Mouse (Mus musculus) midbrain, embryonic 12.5 days (tissue): ENCODE data around the gene Cnpy2. TPM values are rescaled to one million over a fixed set of nuclear protein-coding genes. Genes with fewer than 3 reads are reported as not detected.

Source experiments
- ATAC-seq: fragments of 200-750 bp; cut with Nextera tagmentation; 2 replicates; pipeline ENCODE4 v1.8.0; 2017; ENCODE audit warnings: low read depth, moderate TSS enrichment, moderate library complexity; ENCODE audit not compliant: low FRiP score
- H3K27ac ChIP-seq: fragments of 300-500 bp; sonication (generic); replicated peaks from 2 replicates; pipeline ENCODE4 v1.5.1; 2016; ENCODE audit warnings: mild to moderate bottlenecking
- H3K27me3 ChIP-seq: fragments of 300-500 bp; sonication (generic); 2 replicates; pipeline ENCODE4 v1.6.1; 2016; ENCODE audit warnings: mild to moderate bottlenecking
- H3K36me3 ChIP-seq: fragments of 300-500 bp; sonication (generic); 2 replicates; pipeline ENCODE4 v1.6.1; 2016
- H3K4me1 ChIP-seq: fragments of 300-500 bp; sonication (generic); 2 replicates; pipeline ENCODE4 v1.6.1; 2016
- H3K4me2 ChIP-seq: fragments of 300-500 bp; sonication (generic); replicated peaks from 2 replicates; pipeline ENCODE4 v1.6.1; 2016; ENCODE audit warnings: mild to moderate bottlenecking, moderate library complexity
- H3K4me3 ChIP-seq: fragments of 300-500 bp; sonication (generic); 2 replicates; pipeline ENCODE4 v1.5.1; 2016; ENCODE audit warnings: mild to moderate bottlenecking
- H3K9ac ChIP-seq: fragments of 300-500 bp; sonication (generic); replicated peaks from 2 replicates; pipeline ENCODE4 v1.6.1; 2016; ENCODE audit warnings: mild to moderate bottlenecking, moderate library complexity
- H3K9me3 ChIP-seq: fragments of 300-500 bp; sonication (generic); 2 replicates; pipeline ENCODE4 v1.6.1; 2016; ENCODE audit warnings: mild to moderate bottlenecking
- WGBS: fragments of 180-500 bp; shearing (Covaris S2); methylation state at CpG from one replicate; pipeline ENCODE4 v1.1.7; 2016; 5-methylcytosine and 5-hydroxymethylcytosine counted together
- polyA plus RNA-seq: library from polyadenylated mRNA; unstranded; fragments of >200 nt; fragmentation: Nextera tagmentation; extraction: Ambion mirVana; gene quantifications from 2 replicates; pipeline ENCODE4 v1.2.1, GENCODE M21; 2016

The Cnpy2 gene
- polyA plus RNA-seq, 1 experiment from 2014 or later = 220 TPM

- no peaks in the 10 kb centered on the region for H3K27me3 ChIP-seq
- no peaks in the 10 kb centered on the region for H3K36me3 ChIP-seq
- no peak for ATAC-seq
- no peak overlapping the region for H3K9ac ChIP-seq
- no peak overlapping the region for H3K4me2 ChIP-seq
- no peak overlapping the region for H3K4me3 ChIP-seq
- H3K27ac ChIP-seq = no peak overlapping the region
- H3K4me1 ChIP-seq = peaks cover 25% of the 10 kb centered on the region
- 83% methylated on average over 5 of the region's 5 CpGs for WGBS
- H3K9me3 ChIP-seq = peaks cover 4% of the 10 kb centered on the region; the same call in 1 of the 2 replicates
Measured at GRCm38 (mm10) chr10:128372142-128372541, 49.9 kb downstream of the Cnpy2 start.

GRCm38 (mm10) chr10:128372989-128373748, 50.9 kb downstream of the Cnpy2 start:
- no peak overlapping the region for H3K4me3 ChIP-seq
- H3K4me2 ChIP-seq = no peak overlapping the region
- peaks cover 4% of the 10 kb centered on the region; the same call in 1 of the 2 replicates for H3K9me3 ChIP-seq
- no peaks in the 10 kb centered on the region for H3K27me3 ChIP-seq
- no peak overlapping the region for H3K27ac ChIP-seq
- no peaks in the 10 kb centered on the region for H3K36me3 ChIP-seq
- H3K4me1 ChIP-seq = peaks cover 21% of the 10 kb centered on the region
- 92% methylated on average over 6 of the region's 6 CpGs for WGBS
- no peak for ATAC-seq
- no peak overlapping the region for H3K9ac ChIP-seq

GRCm38 (mm10) chr10:128374393-128374792, 52.1 kb downstream of the Cnpy2 start:
- 80% methylated on average over 6 of the region's 6 CpGs for WGBS
- no peaks in the 10 kb centered on the region for H3K27me3 ChIP-seq
- H3K9ac ChIP-seq = no peak overlapping the region
- no peak for ATAC-seq
- H3K4me3 ChIP-seq = no peak overlapping the region
- no peak overlapping the region for H3K27ac ChIP-seq
- peaks cover 8% of the 10 kb centered on the region for H3K36me3 ChIP-seq
- H3K4me1 ChIP-seq = peaks cover 29% of the 10 kb centered on the region
- no peak overlapping the region for H3K4me2 ChIP-seq
- H3K9me3 ChIP-seq = peaks cover 4% of the 10 kb centered on the region; the same call in 1 of the 2 replicates

GRCm38 (mm10) chr10:128376099-128376454, 53.8 kb downstream of the Cnpy2 start:
- Histone ChIP-seq H3K4me3 (peak overlapping the region; percentile 99), H3K36me3 (peaks cover 24% of the 10 kb centered on the region), H3K4me1 (peaks cover 25% of the 10 kb centered on the region), H3K27me3 (no peaks in the 10 kb centered on the region), H3K9me3 (peaks cover 4% of the 10 kb centered on the region; the same call in 1 of the 2 replicates), H3K27ac (peak overlapping the region; percentile 97), H3K9ac (peak overlapping the region; percentile 99), H3K4me2 (peak overlapping the region; percentile 69)
- no peak for ATAC-seq
- 42% methylated on average over 4 of the region's 4 CpGs for WGBS

- Histone ChIP-seq H3K4me1 (peaks cover 25% of the 10 kb centered on the region), H3K27me3 (no peaks in the 10 kb centered on the region), H3K9me3 (peaks cover 4% of the 10 kb centered on the region; the same call in 1 of the 2 replicates), H3K4me3 (peak within 1 kb of the TSS; percentile 99), H3K4me2 (peak within 1 kb of the TSS; percentile 69), H3K27ac (peak within 1 kb of the TSS; percentile 97), H3K9ac (peak within 1 kb of the TSS; percentile 99), H3K36me3 (peaks cover 28% of the 10 kb centered on the region)
- under 1% methylated on average over 55 of the region's 73 CpGs for WGBS
- ATAC-seq = peak; percentile 92
Measured at GRCm38 (mm10) chr10:128376455-128377211, 54.4 kb downstream of the Cnpy2 start, which contains the start of gene Ankrd52. Gene Ankrd52 (plus strand): TSS chr10:128377115.

Other genes starting within 250 kb of the Cnpy2 start
- 1,976 and 1,998 TPM in 2 replicates for gene Atp5b, start 239.2 kb upstream of the Cnpy2 start, polyA plus RNA-seq
- 14.1 and 16.0 TPM in 2 replicates for gene Baz2a, start 230.9 kb upstream of the Cnpy2 start, polyA plus RNA-seq
- 19.6 and 21.6 TPM in 2 replicates for gene Rbms2, start 142.2 kb upstream of the Cnpy2 start, polyA plus RNA-seq
- 0.71 and 0.91 TPM in 2 replicates for gene Gls2, start 128.0 kb upstream of the Cnpy2 start, polyA plus RNA-seq
- 21.4 and 24.1 TPM in 2 replicates for gene Spryd4, start 110.7 kb upstream of the Cnpy2 start, polyA plus RNA-seq
- 0.13 TPM in 1 of 2 replicates, not detected in the other for gene Mip, start 96.6 kb upstream of the Cnpy2 start, polyA plus RNA-seq
- gene Timeless, start 90.4 kb upstream of the Cnpy2 start, polyA plus RNA-seq = 54.9 and 58.4 TPM in 2 replicates
- 0.21 and 0.92 TPM in 2 replicates for gene Apon, start 68.4 kb upstream of the Cnpy2 start, polyA plus RNA-seq
- not detected in 2 replicates for gene Apof, start 53.8 kb upstream of the Cnpy2 start, polyA plus RNA-seq
- gene Stat2, start 51.9 kb upstream of the Cnpy2 start, polyA plus RNA-seq = 23.8 and 24.1 TPM in 2 replicates
- not detected in 2 replicates for gene Il23a, start 23.7 kb upstream of the Cnpy2 start, polyA plus RNA-seq
- gene Pan2, start 19.1 kb upstream of the Cnpy2 start, polyA plus RNA-seq = 39.8 and 41.7 TPM in 2 replicates
- gene Cs, start 15.3 kb downstream of the Cnpy2 start, polyA plus RNA-seq = 205 and 209 TPM in 2 replicates
- gene Coq10a, start 46.5 kb downstream of the Cnpy2 start, polyA plus RNA-seq = 28.6 and 33.6 TPM in 2 replicates
- gene Ankrd52, start 54.7 kb downstream of the Cnpy2 start, polyA plus RNA-seq = 12.9 and 13.5 TPM in 2 replicates
- not detected in 2 replicates for gene Slc39a5, start 78.8 kb downstream of the Cnpy2 start, polyA plus RNA-seq
- gene Nabp2, start 89.0 kb downstream of the Cnpy2 start, polyA plus RNA-seq = 127 and 147 TPM in 2 replicates
- 57.6 and 60.7 TPM in 2 replicates for gene Rnf41, start 89.2 kb downstream of the Cnpy2 start, polyA plus RNA-seq
- gene Smarcc2, start 136.8 kb downstream of the Cnpy2 start, polyA plus RNA-seq = 188 and 202 TPM in 2 replicates
- gene Myl6, start 171.7 kb downstream of the Cnpy2 start, polyA plus RNA-seq = 747 and 793 TPM in 2 replicates
- gene Myl6b, start 176.2 kb downstream of the Cnpy2 start, polyA plus RNA-seq = 2.7 and 3.0 TPM in 2 replicates
- gene Esyt1, start 203.4 kb downstream of the Cnpy2 start, polyA plus RNA-seq = 25.6 and 26.6 TPM in 2 replicates
- gene Zc3h10, start 225.3 kb downstream of the Cnpy2 start, polyA plus RNA-seq = 20.1 and 22.5 TPM in 2 replicates
- gene Rpl41, start 226.8 kb downstream of the Cnpy2 start, polyA plus RNA-seq = 2,391 and 2,602 TPM in 2 replicates
- 164 and 170 TPM in 2 replicates for gene Pa2g4, start 243.5 kb downstream of the Cnpy2 start, polyA plus RNA-seq